Mouse (Mus musculus): ENCODE results near the gene Tnfrsf26. TPM values are rescaled to one million over a fixed set of nuclear protein-coding genes. Genes with fewer than 3 reads are reported as not detected.

The Tnfrsf26 gene
- total RNA-seq (2015) (28.1 and 31.6 TPM in 2 replicates), total RNA-seq (2017) (20.1 and 20.5 TPM in 2 replicates)

DNA sequence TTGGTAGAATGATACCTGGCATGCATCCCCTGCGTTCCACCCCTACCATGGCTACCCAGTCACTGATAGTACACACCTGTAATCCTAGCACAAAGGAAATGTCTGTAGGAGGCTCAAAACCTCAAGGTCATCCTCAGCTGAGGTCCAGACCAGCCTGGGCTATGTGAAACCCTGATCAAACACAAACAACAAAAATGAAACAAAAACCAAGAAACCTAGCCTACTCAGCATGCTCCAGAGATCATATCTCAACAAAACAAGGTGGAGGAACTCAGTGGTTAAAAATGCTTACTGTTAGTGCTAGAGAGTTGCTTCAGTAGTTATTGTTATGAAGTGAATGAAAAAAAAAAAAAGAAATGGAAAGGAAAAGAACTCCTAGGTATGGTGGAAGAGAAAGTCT is at the start of gene Tnfrsf26:
Tnfrsf26 (minus strand) TSS at position 183 of the 400 bp plus-strand sequence.
- 0 out of 2 replicates have a peak, but pooled peaks have one; percentile 10 for ATAC-seq (replicated peaks; ENCODE audit: poor library complexity)

DNA sequence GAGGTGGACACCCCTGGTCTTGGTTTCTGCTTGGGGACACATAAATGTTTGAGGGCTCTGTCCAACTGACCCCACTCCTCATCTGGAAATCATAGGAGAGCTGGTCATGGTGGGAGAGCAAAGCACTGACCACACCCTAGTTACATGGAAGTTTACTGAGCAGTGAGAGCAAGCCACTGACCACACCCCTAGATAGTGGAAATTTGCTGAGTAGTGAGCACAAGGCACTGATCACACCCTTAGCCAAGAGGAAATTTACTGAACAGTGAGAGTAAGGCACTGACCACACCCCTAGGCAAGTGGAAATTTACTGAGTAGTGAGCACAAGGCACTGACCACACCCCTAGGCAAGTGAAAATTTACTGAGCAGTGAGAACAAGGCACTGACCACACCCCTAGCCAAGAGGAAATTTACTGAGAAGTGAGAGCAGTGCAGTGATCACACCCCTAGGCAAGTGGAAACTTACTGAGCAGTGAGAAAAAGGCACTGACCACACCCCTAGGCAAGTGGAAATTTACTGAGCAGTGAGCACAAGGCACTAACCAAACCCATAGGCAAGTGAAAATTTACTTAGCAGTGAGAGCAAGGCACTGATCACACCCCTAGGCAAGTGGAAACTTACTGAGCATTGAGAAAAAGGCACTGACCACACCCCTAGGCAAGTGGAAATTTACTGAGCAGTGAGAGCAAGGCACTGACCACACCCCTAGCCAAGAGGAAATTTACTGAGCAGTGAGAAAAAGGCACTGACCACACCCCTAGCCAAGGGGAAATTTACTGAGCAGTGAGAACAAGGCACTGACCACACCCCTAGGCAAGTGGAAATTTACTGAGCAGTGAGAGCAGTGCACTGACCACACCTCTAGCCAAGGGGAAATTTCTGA is 38.1 kb upstream of the Tnfrsf26 start:
- peak; percentile 65 for ATAC-seq (replicated peaks; ENCODE audit: poor library complexity)

DNA sequence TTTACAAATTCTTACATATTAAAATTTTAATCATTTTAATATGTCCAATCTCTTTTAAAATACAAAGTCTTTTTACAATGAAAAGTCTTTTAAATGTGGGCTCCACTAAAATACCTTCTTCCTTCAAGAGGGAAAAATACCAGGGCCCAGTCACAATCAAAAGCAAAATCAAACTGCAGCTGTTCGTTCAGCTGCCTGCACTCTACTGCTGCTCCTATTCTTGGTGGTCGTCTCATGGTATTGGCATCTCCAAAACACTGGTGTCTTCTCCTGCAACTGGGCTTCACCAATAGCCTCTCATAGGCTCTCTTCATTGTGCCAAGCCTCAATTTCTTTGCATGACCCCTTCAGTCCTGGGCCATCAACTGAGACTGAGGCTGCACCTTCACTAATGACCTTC is 34.9 kb upstream of the Tnfrsf26 start:
- no peak for ATAC-seq (replicated peaks; ENCODE audit: poor library complexity)

GRCm38 (mm10) chr7:143660797-143661196 is 32.3 kb upstream of the Tnfrsf26 start:
- ATAC-seq (replicated peaks; ENCODE audit: poor library complexity), result no peak

- 0 out of 2 replicates have a peak, but pooled peaks have one; percentile 20 for ATAC-seq (replicated peaks; ENCODE audit: poor library complexity)
Observed at GRCm38 (mm10) chr7:143649769-143650346, 21.3 kb upstream of the Tnfrsf26 start.

GRCm38 (mm10) chr7:143649034-143649768 is 20.7 kb upstream of the Tnfrsf26 start, which contains the start of gene Tnfrsf22:
Gene Tnfrsf22, minus strand, starts transcription at chr7:143649661.
- peak; percentile 100 for ATAC-seq (replicated peaks; ENCODE audit: poor library complexity)

- ATAC-seq (replicated peaks; ENCODE audit: poor library complexity), result peak; percentile 54
Observed at GRCm38 (mm10) chr7:143643949-143644348, 15.4 kb upstream of the Tnfrsf26 start.

DNA sequence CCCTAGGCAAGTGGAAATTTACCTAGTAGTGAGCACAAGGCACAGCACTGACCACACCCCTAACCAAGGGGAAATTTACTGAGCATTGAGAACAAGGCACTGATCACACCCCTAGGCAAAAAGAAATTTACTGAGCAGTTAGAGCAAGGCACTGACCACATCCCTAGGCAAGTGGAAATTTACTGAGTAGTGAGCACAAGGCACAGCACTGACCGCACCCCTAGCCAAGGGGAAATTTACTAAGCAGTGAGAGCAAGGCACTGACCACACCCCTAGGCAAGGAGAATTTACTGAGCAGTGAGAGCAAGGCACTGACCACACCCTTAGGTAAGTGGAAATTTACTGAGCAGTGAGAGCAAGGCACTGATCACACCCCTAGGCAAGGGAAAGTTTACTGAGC is 8.2 kb upstream of the Tnfrsf26 start:
- ATAC-seq (replicated peaks; ENCODE audit: poor library complexity), result peak; percentile 61

DNA sequence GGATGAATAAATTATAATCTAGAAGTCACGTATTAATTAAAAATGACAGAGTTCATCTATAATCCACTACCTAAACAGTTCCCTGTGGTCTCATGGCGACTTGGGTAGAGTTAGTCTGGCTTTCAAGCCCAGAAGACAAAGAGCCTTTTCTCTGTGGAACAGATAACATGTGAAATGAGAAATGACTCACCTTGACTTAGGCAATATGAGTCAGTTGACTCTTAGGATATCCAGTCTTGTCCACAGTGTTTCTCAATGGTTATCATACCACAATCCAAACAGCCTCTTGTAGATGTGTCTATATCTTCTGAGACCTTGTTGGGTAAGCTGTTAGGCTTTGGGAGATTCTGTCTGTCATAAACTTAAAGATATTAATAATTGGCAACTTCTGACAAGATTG is 3.0 kb upstream of the Tnfrsf26 start:
- ATAC-seq (replicated peaks; ENCODE audit: poor library complexity), result peak; percentile 28; the same call in 1 of the 2 replicates

- no peak for ATAC-seq (replicated peaks; ENCODE audit: poor library complexity)
Observed at GRCm38 (mm10) chr7:143629501-143629900, 979 bp upstream of the Tnfrsf26 start.

DNA sequence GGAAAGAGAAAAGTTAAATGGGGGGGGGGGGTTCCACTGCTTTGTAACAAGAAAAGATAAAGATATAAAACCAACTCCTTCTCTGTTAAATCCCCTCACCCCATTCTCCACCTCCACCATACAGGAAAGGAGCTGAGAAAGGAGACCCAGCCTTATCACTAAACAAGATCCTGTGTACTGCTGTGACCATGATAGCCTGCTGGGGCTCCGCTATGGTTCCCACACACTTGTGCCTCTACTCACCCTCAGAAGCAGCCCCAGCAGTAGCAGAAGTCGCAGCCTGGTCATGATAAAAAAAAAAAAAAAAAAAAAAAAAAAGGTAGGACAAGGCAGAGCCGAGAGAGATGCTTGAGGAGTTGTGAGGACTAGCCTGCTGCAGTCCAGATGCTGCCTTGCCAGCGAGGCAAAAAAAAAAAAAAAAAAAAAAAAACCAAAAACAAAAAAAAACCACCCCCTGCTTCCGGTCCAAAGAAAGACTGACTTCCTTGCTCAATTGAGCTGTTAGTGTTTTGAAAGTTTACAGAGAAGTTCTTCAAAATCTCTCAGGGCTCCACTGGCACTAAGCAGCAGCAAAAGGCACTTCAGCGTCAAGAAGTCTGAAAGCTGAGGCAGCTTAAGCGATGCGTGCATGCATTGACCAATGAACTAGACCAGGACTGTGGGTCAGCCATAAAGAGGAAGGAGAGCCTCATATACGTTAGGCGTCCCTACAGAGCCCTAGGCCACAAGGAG is 801 bp downstream of the Tnfrsf26 start:
- ATAC-seq (replicated peaks; ENCODE audit: poor library complexity), result peak; percentile 74

GRCm38 (mm10) chr7:143626178-143626577 is 2.3 kb downstream of the Tnfrsf26 start:
- no peak for ATAC-seq (replicated peaks; ENCODE audit: poor library complexity)

DNA sequence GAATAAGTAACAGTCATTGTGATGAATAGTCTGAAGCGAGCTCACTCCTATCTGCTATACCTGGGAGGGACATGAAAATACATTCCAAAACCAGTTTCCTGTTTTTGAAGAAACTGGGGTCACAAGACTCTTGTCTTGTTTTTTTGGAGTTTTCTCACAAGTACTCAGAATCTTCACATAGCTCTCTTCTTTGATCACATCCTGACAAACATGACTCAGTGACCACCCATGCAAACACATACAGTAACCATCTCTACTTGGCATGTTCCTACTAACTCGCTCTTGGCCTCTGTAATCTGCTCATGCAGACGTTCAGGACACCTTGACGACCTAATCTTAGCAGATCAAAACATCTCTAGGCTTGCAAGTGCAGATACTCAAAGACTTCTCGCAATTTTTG is 3.4 kb downstream of the Tnfrsf26 start:
- no peak for ATAC-seq (replicated peaks; ENCODE audit: poor library complexity)

DNA sequence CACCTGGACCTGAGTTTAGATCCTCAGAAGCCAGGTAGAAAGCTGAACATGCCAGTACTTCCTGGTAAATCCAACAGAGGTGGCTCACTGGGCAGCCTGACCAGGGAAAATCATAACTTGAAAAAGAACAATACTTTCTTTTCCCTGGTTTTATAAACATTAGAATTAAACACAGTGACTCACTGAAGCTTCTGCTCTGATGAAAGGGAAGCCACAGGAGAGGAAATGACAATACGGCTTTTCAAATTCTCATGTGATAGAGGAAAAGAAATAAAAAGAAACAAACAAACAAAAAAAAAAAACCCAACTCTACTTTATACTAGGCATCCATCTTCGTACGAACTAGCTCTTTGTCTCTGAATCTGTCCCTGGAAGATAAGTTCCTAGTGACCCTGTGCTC is 4.0 kb downstream of the Tnfrsf26 start:
- ATAC-seq (replicated peaks; ENCODE audit: poor library complexity), result no peak

- ATAC-seq (replicated peaks; ENCODE audit: poor library complexity), result no peak
Observed at GRCm38 (mm10) chr7:143620951-143621350, 7.6 kb downstream of the Tnfrsf26 start.

GRCm38 (mm10) chr7:143614404-143615135 is 14.0 kb downstream of the Tnfrsf26 start:
- ATAC-seq (replicated peaks; ENCODE audit: poor library complexity), result peak; percentile 39; the same call in 1 of the 2 replicates

GRCm38 (mm10) chr7:143612215-143612614 is 16.3 kb downstream of the Tnfrsf26 start:
- ATAC-seq (replicated peaks; ENCODE audit: poor library complexity), result peak; percentile 74

DNA sequence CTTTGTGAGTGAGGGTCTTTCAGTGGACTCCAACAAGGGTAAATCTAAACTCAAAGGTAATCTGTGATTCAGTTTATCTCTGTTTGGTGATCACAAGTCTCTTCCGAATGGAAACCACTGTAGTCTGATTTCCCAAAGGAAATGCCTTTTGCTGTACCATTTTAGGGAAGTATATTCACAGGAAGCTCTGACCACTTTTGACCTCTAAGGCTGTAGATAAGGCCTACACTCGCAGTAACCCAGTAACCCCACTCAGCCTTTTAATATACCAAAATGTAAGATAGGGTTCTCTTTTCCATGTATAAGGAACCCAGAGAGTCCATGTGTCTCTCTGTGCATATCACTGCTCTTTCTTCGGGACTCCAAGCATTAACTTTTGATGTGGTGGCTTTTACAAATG is 23.2 kb downstream of the Tnfrsf26 start:
- peak; percentile 55 for ATAC-seq (replicated peaks; ENCODE audit: poor library complexity)

DNA sequence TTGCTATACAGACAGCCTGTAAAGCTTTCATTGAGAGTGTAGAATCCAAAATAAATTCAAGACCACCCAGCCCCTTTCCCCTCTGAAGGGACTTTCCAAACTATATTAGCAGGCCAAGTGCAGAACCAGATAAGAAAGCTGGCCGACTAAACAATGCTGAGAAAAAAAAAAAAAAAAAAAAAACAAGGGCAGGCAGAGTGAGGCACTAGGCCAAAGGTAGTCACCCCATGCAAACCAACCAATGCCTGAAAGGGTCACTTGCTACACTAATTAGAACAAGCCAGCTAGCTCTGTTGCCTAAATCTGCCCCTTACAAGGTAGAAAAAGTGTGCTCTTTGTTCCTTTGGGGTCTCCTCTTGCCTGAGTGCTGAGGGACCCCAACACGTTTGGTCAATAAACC is 23.6 kb downstream of the Tnfrsf26 start:
- ATAC-seq (replicated peaks; ENCODE audit: poor library complexity), result no peak

GRCm38 (mm10) chr7:143601705-143602104 is 26.8 kb downstream of the Tnfrsf26 start:
- ATAC-seq (replicated peaks; ENCODE audit: poor library complexity), result peak; percentile 38; the same call in 1 of the 2 replicates
